Mouse (Mus musculus): Measurements from ENCODE around the gene Maml3. TPM values are rescaled to one million over a fixed set of nuclear protein-coding genes. Genes with fewer than 3 reads are reported as not detected.

Maml3 gene
- polyA plus RNA-seq, 1 experiment from 2014 or later, result 8.6 TPM

- Histone ChIP-seq H3K4me2 (no peak overlapping the region), H3K36me3 (no peaks in the 10 kb centered on the region), H3K9ac (no peak overlapping the region), H3K9me3 (no peaks in the 10 kb centered on the region), H3K27me3 (no peaks in the 10 kb centered on the region), H3K4me3 (no peak overlapping the region), H3K27ac (replicated peaks) (no peak overlapping the region), H3K4me1 (replicated peaks) (peaks cover 27% of the 10 kb centered on the region)
- 89% methylated on average over 5 of the region's 5 CpGs for WGBS
- no peak for ATAC-seq (ENCODE audit: low read depth)
Observed at GRCm38 (mm10) chr3:51773587-51773986, 331.3 kb downstream of the Maml3 start.

DNA sequence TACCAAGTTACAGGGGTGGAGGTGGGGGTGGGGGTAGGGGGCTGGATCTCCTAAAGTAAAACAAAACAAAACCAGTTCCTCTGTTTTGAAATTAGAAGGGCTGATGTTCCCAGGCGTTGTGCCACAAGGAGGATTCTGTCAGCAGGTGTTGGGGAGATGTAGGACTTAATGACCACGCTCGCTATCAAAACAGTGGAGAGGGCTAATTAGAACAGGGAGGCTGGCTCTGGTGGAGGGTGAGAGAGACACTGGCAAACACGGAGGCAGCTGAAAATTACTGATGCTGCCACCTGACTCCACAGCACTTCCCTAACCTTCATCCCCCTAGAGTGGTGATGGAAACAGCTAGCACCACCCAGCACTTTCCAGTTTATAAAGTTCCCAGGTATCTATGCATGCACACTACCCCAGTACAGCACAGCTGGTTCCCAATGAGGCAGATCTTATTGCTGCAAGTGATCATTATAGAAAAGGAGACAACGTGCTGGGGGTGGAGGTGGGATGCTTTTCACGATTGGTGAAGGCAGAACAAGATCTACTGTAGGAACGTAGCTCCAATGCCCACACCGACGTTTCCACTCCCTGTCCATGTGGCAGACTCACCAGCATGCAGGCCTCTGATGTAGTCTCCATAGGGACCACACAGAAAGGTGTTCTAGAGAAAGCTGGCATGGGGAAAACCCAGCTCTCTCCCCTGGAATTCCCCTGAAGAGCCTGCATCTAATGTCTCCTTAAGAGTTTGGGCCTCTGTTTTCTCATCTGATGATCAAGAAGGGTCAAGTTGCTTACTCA, 332.8 kb downstream of the Maml3 start:
- ATAC-seq (ENCODE audit: low read depth), result peak; percentile 36; the same call in 1 of the 2 replicates
- 46% methylated on average over 9 of the region's 9 CpGs for WGBS

GRCm38 (mm10) chr3:51769196-51769595, 335.7 kb downstream of the Maml3 start:
- Histone ChIP-seq H3K4me2 (no peak overlapping the region), H3K4me1 (replicated peaks) (peaks cover 14% of the 10 kb centered on the region), H3K27me3 (no peaks in the 10 kb centered on the region), H3K27ac (replicated peaks) (no peak overlapping the region), H3K9me3 (no peaks in the 10 kb centered on the region), H3K9ac (no peak overlapping the region), H3K36me3 (no peaks in the 10 kb centered on the region), H3K4me3 (no peak overlapping the region)
- 93% methylated on average over 6 of the region's 6 CpGs for WGBS
- no peak for ATAC-seq (ENCODE audit: low read depth)

More for the DNA sequence above, 332.8 kb downstream of the Maml3 start:
- Histone ChIP-seq H3K9me3 (no peaks in the 10 kb centered on the region), H3K4me1 (replicated peaks) (peaks cover 14% of the 10 kb centered on the region), H3K4me3 (no peak overlapping the region), H3K36me3 (no peaks in the 10 kb centered on the region), H3K9ac (no peak overlapping the region), H3K27me3 (no peaks in the 10 kb centered on the region), H3K27ac (replicated peaks) (peak overlapping the region; percentile 57), H3K4me2 (no peak overlapping the region)

DNA sequence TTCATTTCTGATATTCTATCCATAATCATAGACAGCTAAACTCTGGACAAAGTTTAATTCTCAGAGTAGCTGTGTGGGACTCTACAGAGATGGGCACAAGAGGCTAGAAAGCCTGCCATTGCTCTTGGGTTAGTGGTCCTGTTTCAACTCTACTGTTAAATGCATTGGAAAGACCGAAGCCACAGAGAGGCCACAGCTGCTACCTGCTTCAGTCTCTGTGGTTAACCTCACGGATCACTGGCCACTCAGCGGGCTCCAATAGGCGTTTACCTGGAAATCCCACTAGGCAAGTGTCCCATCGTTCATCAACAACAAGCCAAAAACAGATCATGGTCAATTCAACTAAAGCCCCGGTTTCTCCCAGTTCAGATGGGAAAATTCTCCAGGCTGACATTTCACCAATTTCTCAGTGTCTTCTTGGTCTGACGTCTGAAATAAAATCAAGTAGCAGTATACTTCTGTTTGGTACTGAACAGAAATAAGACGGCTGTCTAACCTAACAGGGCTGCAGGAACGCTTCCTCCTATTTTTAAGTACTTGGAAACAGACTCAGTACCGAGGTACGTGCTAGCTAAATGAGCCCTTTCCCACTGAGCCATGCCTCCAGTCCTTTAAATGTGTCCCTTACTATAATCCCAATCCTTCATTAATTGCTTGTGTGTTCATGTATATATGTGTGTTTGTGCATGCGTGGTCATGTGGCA, 339.5 kb downstream of the Maml3 start:
- Histone ChIP-seq H3K4me1 (replicated peaks) (peaks cover 20% of the 10 kb centered on the region), H3K4me3 (no peak overlapping the region), H3K27ac (replicated peaks) (no peak overlapping the region; the same call in 1 of the 2 replicates), H3K27me3 (no peaks in the 10 kb centered on the region), H3K9me3 (no peaks in the 10 kb centered on the region), H3K9ac (no peak overlapping the region), H3K4me2 (no peak overlapping the region), H3K36me3 (no peaks in the 10 kb centered on the region)
- ATAC-seq (ENCODE audit: low read depth), result no peak
- WGBS, result 85% methylated on average over 12 of the region's 12 CpGs

GRCm38 (mm10) chr3:51764175-51764574, 340.7 kb downstream of the Maml3 start:
- Histone ChIP-seq H3K9me3 (no peaks in the 10 kb centered on the region), H3K27me3 (no peaks in the 10 kb centered on the region), H3K4me3 (no peak overlapping the region), H3K36me3 (no peaks in the 10 kb centered on the region), H3K4me2 (no peak overlapping the region), H3K4me1 (replicated peaks) (peaks cover 20% of the 10 kb centered on the region), H3K27ac (replicated peaks) (no peak overlapping the region), H3K9ac (no peak overlapping the region)
- 79% methylated on average over 3 of the region's 3 CpGs for WGBS
- ATAC-seq (ENCODE audit: low read depth), result no peak

DNA sequence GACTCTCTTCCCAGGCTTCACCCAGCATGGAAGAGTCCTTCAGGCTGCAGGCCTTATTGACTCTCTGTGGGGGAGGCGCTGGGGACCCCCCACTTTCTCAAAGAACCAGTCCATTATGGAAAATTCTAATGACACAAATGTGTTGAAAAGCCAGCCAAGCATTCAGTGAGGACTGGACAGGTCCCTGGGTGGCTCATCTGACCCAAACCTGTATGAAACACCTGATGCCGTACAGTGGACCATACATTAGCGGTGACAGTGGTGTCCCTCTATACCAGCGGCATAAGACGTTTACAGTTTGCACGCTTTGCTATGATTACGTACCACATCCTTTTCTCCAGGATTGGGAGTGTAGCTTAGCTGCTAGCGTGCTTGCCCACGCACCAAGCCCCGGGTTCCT, 342.0 kb downstream of the Maml3 start:
- no peak overlapping the region for H3K9ac ChIP-seq
- no peak overlapping the region for H3K4me2 ChIP-seq
- no peaks in the 10 kb centered on the region for H3K36me3 ChIP-seq
- no peak; the same call in 1 of the 2 replicates for ATAC-seq (ENCODE audit: low read depth)
- no peaks in the 10 kb centered on the region for H3K27me3 ChIP-seq
- H3K27ac ChIP-seq (replicated peaks), result peak overlapping the region; percentile 56
- peaks cover 20% of the 10 kb centered on the region for H3K4me1 ChIP-seq (replicated peaks)
- 93% methylated on average over 10 of the region's 10 CpGs for WGBS
- no peaks in the 10 kb centered on the region for H3K9me3 ChIP-seq
- H3K4me3 ChIP-seq, result no peak overlapping the region

DNA sequence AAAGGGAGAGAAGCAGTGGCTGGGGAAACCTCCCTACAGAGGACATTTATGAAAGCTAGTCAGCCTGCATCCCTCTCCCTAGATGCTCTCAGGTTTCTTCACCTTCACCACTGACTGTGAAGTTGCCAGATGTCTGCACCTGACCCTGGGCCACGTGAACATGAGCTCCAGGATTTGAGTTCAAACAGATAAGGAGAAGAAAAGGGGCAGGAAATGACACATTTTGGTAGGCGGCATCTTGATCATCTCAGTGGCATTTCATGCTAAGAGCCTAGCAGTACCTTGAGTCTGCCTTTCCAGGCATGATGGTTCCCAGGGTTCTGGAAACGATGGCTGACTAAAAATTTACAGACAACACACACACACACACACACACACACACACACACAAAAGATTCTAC, 345.3 kb downstream of the Maml3 start:
- Histone ChIP-seq H3K9ac (no peak overlapping the region), H3K27ac (replicated peaks) (no peak overlapping the region), H3K4me2 (no peak overlapping the region), H3K4me3 (no peak overlapping the region), H3K36me3 (no peaks in the 10 kb centered on the region), H3K4me1 (replicated peaks) (peaks cover 20% of the 10 kb centered on the region), H3K9me3 (no peaks in the 10 kb centered on the region), H3K27me3 (no peaks in the 10 kb centered on the region)
- WGBS, result 76% methylated on average over 3 of the region's 3 CpGs
- no peak for ATAC-seq (ENCODE audit: low read depth)

- H3K36me3 ChIP-seq, result no peaks in the 10 kb centered on the region
- no peaks in the 10 kb centered on the region for H3K27me3 ChIP-seq
- no peak overlapping the region for H3K9ac ChIP-seq
- no peak overlapping the region for H3K27ac ChIP-seq (replicated peaks)
- no peak overlapping the region for H3K4me2 ChIP-seq
- no peak for ATAC-seq (ENCODE audit: low read depth)
- WGBS, result 93% methylated on average over 5 of the region's 5 CpGs
- no peaks in the 10 kb centered on the region for H3K9me3 ChIP-seq
- H3K4me3 ChIP-seq, result no peak overlapping the region
- peaks cover 10% of the 10 kb centered on the region for H3K4me1 ChIP-seq (replicated peaks)
Observed at GRCm38 (mm10) chr3:51757032-51757431, 347.8 kb downstream of the Maml3 start.

DNA sequence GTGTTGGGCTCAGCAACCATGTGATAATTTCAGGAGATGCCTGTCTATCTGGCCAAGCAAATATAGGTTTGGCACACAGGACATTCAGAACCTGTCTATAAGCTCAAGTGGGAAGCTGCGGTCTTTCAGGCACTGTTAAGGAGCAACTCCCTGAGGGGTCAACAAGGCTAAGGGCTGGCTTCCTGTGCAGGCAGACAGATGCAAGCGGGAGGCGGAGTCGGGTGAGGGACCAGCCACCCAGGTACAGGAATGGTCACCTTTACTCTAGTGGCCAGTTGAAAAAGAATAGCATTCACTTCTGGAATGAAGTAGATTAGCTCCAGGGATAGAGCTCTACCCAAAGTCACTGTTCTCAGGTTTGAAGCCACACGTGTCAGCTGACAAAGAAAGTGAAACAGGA, 348.6 kb downstream of the Maml3 start:
- Histone ChIP-seq H3K4me1 (replicated peaks) (peaks cover 11% of the 10 kb centered on the region), H3K27me3 (no peaks in the 10 kb centered on the region), H3K36me3 (no peaks in the 10 kb centered on the region), H3K27ac (replicated peaks) (no peak overlapping the region), H3K9ac (no peak overlapping the region), H3K9me3 (no peaks in the 10 kb centered on the region), H3K4me2 (no peak overlapping the region), H3K4me3 (no peak overlapping the region)
- WGBS, result 83% methylated on average over 5 of the region's 5 CpGs
- ATAC-seq (ENCODE audit: low read depth), result no peak

DNA sequence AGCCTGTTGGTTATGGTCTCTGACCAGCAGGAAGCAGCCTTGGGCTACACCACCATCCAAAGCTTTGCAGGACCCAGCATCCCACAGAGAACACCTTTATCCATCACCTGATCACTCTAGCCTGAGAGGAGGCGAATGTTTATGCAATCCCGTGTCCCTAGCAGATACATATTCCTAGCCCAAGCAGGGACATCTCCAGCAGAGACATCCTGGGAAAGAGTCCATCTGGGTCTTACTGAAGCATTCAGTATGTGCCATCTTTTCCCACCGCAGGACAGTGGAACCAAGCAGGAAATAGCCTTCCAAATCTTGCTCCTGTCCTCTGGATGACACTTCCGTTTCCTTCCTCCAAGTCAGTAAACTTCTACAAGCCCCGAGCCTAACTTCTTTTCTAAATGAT, 351.6 kb downstream of the Maml3 start:
- WGBS, result 86% methylated on average over 5 of the region's 5 CpGs
- Histone ChIP-seq H3K4me1 (replicated peaks) (peaks cover 39% of the 10 kb centered on the region), H3K4me3 (no peak overlapping the region), H3K27me3 (no peaks in the 10 kb centered on the region), H3K4me2 (no peak overlapping the region), H3K27ac (replicated peaks) (no peak overlapping the region), H3K36me3 (no peaks in the 10 kb centered on the region), H3K9ac (no peak overlapping the region), H3K9me3 (no peaks in the 10 kb centered on the region)
- no peak for ATAC-seq (ENCODE audit: low read depth)

GRCm38 (mm10) chr3:51751440-51751839, 353.4 kb downstream of the Maml3 start:
- H3K27ac ChIP-seq (replicated peaks), result peak overlapping the region; percentile 81
- no peak overlapping the region for H3K4me3 ChIP-seq
- peaks cover 50% of the 10 kb centered on the region for H3K4me1 ChIP-seq (replicated peaks)
- no peaks in the 10 kb centered on the region for H3K9me3 ChIP-seq
- H3K27me3 ChIP-seq, result no peaks in the 10 kb centered on the region
- WGBS, result 61% methylated on average over 12 of the region's 12 CpGs
- H3K9ac ChIP-seq, result peak overlapping the region; percentile 31; the same call in 1 of the 2 replicates
- ATAC-seq (ENCODE audit: low read depth), result no peak
- H3K4me2 ChIP-seq, result no peak overlapping the region
- no peaks in the 10 kb centered on the region for H3K36me3 ChIP-seq

- H3K4me3 ChIP-seq, result no peak overlapping the region
- no peaks in the 10 kb centered on the region for H3K9me3 ChIP-seq
- no peaks in the 10 kb centered on the region for H3K36me3 ChIP-seq
- H3K4me2 ChIP-seq, result no peak overlapping the region
- ATAC-seq (ENCODE audit: low read depth), result peak; percentile 56; the same call in 1 of the 2 replicates
- 23% methylated on average over 8 of the region's 8 CpGs for WGBS
- peak overlapping the region; percentile 94 for H3K27ac ChIP-seq (replicated peaks)
- peak overlapping the region; percentile 63 for H3K9ac ChIP-seq
- peaks cover 52% of the 10 kb centered on the region for H3K4me1 ChIP-seq (replicated peaks)
- no peaks in the 10 kb centered on the region for H3K27me3 ChIP-seq
Observed at GRCm38 (mm10) chr3:51749812-51750481, 354.9 kb downstream of the Maml3 start.
